Mouse (Mus musculus) MEL (cell line): ENCODE data around the gene Sat2. TPM values are rescaled to one million over a fixed set of nuclear protein-coding genes. Genes with fewer than 3 reads are reported as not detected.

Source experiments
- DNase-seq: peaks from one replicate; pipeline ENCODE4 v3.0.0; 2011; ENCODE audit warnings: low read depth, low spot score
- H3K27ac ChIP-seq: 2 replicates; pipeline ENCODE4 v1.5.1; 2012; ENCODE audit warnings: low read depth, mild to moderate bottlenecking, control low read depth, low read length, moderate library complexity; ENCODE audit not compliant: control insufficient read depth
- H3K27me3 ChIP-seq, 2 experiments: fragments of 150-350 bp in 1 of 2; sonication (generic) in 1 of 2; 2 replicates each; pipeline ENCODE4 v1.6.1; 2012; ENCODE audit warnings: low read length in 2 of 2, mild to moderate bottlenecking in 2 of 2, improper control_type of control experiment in 1 of 2, moderate library complexity in 1 of 2; ENCODE audit not compliant: insufficient read depth in 2 of 2, control insufficient read depth in 1 of 2
- H3K36me3 ChIP-seq, 2 experiments: 2 replicates each; pipeline ENCODE4 v1.6.1; 2012 to 2014; ENCODE audit warnings: low read length in 2 of 2, improper control_type of control experiment in 1 of 2, inconsistent platforms in 1 of 2, mild to moderate bottlenecking in 1 of 2; ENCODE audit not compliant: insufficient read depth in 2 of 2, control insufficient read depth in 1 of 2
- H3K4me1 ChIP-seq, 2 experiments: fragments of 150-350 bp in 1 of 2; sonication (generic) in 1 of 2; 2 replicates each; pipeline ENCODE4 v1.6.1; 2012; ENCODE audit warnings: low read length in 2 of 2, improper control_type of control experiment in 1 of 2, mild to moderate bottlenecking in 1 of 2; ENCODE audit not compliant: insufficient read depth in 2 of 2, control insufficient read depth in 1 of 2
- H3K4me3 ChIP-seq, 2 experiments: fragments of 150-350 bp in 1 of 2; sonication (generic) in 1 of 2; 2 replicates each; pipeline ENCODE4 v1.5.1; 2012; ENCODE audit warnings: low read depth in 2 of 2, low read length in 2 of 2, mild to moderate bottlenecking in 2 of 2, moderate library complexity in 2 of 2, control low read depth in 1 of 2, improper control_type of control experiment in 1 of 2; ENCODE audit not compliant: control insufficient read depth in 1 of 2, insufficient read depth in 1 of 2
- H3K79me2 ChIP-seq: 2 replicates; pipeline ENCODE4 v1.6.1; 2012; ENCODE audit warnings: mild to moderate bottlenecking, low read length, moderate library complexity; ENCODE audit not compliant: control insufficient read depth, poor library complexity, insufficient read depth
- H3K9ac ChIP-seq: 2 replicates; pipeline ENCODE4 v1.6.1; 2012; ENCODE audit warnings: low read depth, mild to moderate bottlenecking, control low read depth, low read length, moderate library complexity; ENCODE audit not compliant: control insufficient read depth, poor library complexity, severe bottlenecking
- H3K9me3 ChIP-seq: fragments of 150-350 bp; sonication (generic); replicated peaks from 2 replicates; pipeline ENCODE4 v1.6.1; 2012; ENCODE audit warnings: mild to moderate bottlenecking, low read length, improper control_type of control experiment, moderate library complexity; ENCODE audit not compliant: insufficient read depth
- CTCF ChIP-seq, 3 experiments: IDR thresholded peaks in 2 of 3; conservative IDR thresholded peaks in 1 of 3; 2 replicates each; pipeline ENCODE4 v1.5.1; 2011 to 2012; ENCODE audit warnings: low read length in 3 of 3, low read depth in 2 of 3, mild to moderate bottlenecking in 2 of 3, improper control_type of control experiment in 1 of 3, inconsistent platforms in 1 of 3, mixed read lengths in 1 of 3, moderate library complexity in 1 of 3; ENCODE audit not compliant: control insufficient read depth in 1 of 3, insufficient read depth in 1 of 3, poor library complexity in 1 of 3, severe bottlenecking in 1 of 3
- ETS1 ChIP-seq: IDR thresholded peaks from 2 replicates; pipeline ENCODE4 v1.6.1; 2012; ENCODE audit warnings: low read depth, mild to moderate bottlenecking, inconsistent platforms, low read length, improper control_type of control experiment, moderate library complexity
- GABPA ChIP-seq: IDR thresholded peaks from 2 replicates; pipeline ENCODE4 v1.6.1; 2012; ENCODE audit warnings: low read depth, mild to moderate bottlenecking, inconsistent platforms, low read length, improper control_type of control experiment, moderate library complexity
- GATA1 ChIP-seq: IDR thresholded peaks from 2 replicates; pipeline ENCODE4 v1.6.1; 2011; ENCODE audit warnings: low read depth, low read length, improper control_type of control experiment
- HCFC1 ChIP-seq: IDR thresholded peaks from 2 replicates; pipeline ENCODE4 v1.6.1; 2012; ENCODE audit warnings: low read depth, mild to moderate bottlenecking, inconsistent platforms, low read length, improper control_type of control experiment, moderate library complexity
- JUND ChIP-seq: IDR thresholded peaks from 2 replicates; pipeline ENCODE4 v1.6.1; 2011; ENCODE audit warnings: low read depth, mild to moderate bottlenecking, improper control_type of control experiment, low read length
- KAT2A ChIP-seq: conservative IDR thresholded peaks from 2 replicates; pipeline ENCODE4 v1.6.1; 2012; ENCODE audit warnings: low read depth, low read length, improper control_type of control experiment, inconsistent platforms
- MAFK ChIP-seq: IDR thresholded peaks from 2 replicates; pipeline ENCODE4 v1.6.1; 2011; ENCODE audit warnings: low read depth, mild to moderate bottlenecking, low read length, improper control_type of control experiment, borderline replicate concordance
- MAZ ChIP-seq: IDR thresholded peaks from 2 replicates; pipeline ENCODE4 v1.6.1; 2012; ENCODE audit warnings: low read depth, mild to moderate bottlenecking, inconsistent platforms, low read length, improper control_type of control experiment
- MEF2A ChIP-seq: IDR thresholded peaks from 2 replicates; pipeline ENCODE4 v1.6.1; 2014; ENCODE audit warnings: low read depth, mild to moderate bottlenecking, inconsistent platforms, low read length, improper control_type of control experiment; ENCODE audit not compliant: poor library complexity, insufficient replicate concordance, severe bottlenecking; ENCODE audit errors: extremely low read depth
- MXI1 ChIP-seq: IDR thresholded peaks from 2 replicates; pipeline ENCODE4 v1.6.1; 2011; ENCODE audit warnings: mild to moderate bottlenecking, low read depth, low read length, improper control_type of control experiment
- MYC ChIP-seq: IDR thresholded peaks from 2 replicates; pipeline ENCODE4 v1.6.1; 2011; ENCODE audit warnings: low read depth, mild to moderate bottlenecking, low read length, improper control_type of control experiment, moderate library complexity
- NRF1 ChIP-seq: IDR thresholded peaks from 2 replicates; pipeline ENCODE4 v1.6.1; 2014; ENCODE audit warnings: low read depth, mild to moderate bottlenecking, inconsistent platforms, low read length, improper control_type of control experiment, moderate library complexity; ENCODE audit not compliant: poor library complexity, insufficient read depth, severe bottlenecking
- POLR2A ChIP-seq, 2 experiments: IDR thresholded peaks; 2 replicates each; pipeline ENCODE4 v1.6.1; 2011 to 2012; ENCODE audit warnings: low read length in 2 of 2, mild to moderate bottlenecking in 2 of 2, control low read depth in 1 of 2, improper control_type of control experiment in 1 of 2, low read depth in 1 of 2, moderate library complexity in 1 of 2; ENCODE audit not compliant: control insufficient read depth in 1 of 2, insufficient read depth in 1 of 2, poor library complexity in 1 of 2
- POLR2AphosphoS2 ChIP-seq: IDR thresholded peaks from 2 replicates; pipeline ENCODE4 v1.6.1; 2011; ENCODE audit warnings: low read length, improper control_type of control experiment
- RAD21 ChIP-seq: IDR thresholded peaks from 2 replicates; pipeline ENCODE4 v1.6.1; 2011; ENCODE audit warnings: mild to moderate bottlenecking, low read depth, low read length, improper control_type of control experiment
- SIN3A ChIP-seq: IDR thresholded peaks from 2 replicates; pipeline ENCODE4 v1.6.1; 2012; ENCODE audit warnings: low read length, improper control_type of control experiment, inconsistent platforms
- SMC3 ChIP-seq: IDR thresholded peaks from 2 replicates; pipeline ENCODE4 v1.6.1; 2011; ENCODE audit warnings: low read depth, low read length, improper control_type of control experiment
- TCF12 ChIP-seq: IDR thresholded peaks from 2 replicates; pipeline ENCODE4 v1.6.1; 2014; ENCODE audit warnings: low read depth, mild to moderate bottlenecking, inconsistent platforms, low read length, improper control_type of control experiment, moderate library complexity
- UBTF ChIP-seq: IDR thresholded peaks from 2 replicates; pipeline ENCODE4 v1.6.1; 2012; ENCODE audit warnings: low read depth, mild to moderate bottlenecking, inconsistent platforms, low read length, improper control_type of control experiment, moderate library complexity, borderline replicate concordance; ENCODE audit not compliant: insufficient read depth
- USF1 ChIP-seq: IDR thresholded peaks from 2 replicates; pipeline ENCODE4 v1.6.1; 2014; ENCODE audit warnings: low read depth, mild to moderate bottlenecking, inconsistent platforms, low read length, improper control_type of control experiment, moderate library complexity
- USF2 ChIP-seq, 2 experiments: IDR thresholded peaks; 2 replicates each; pipeline ENCODE4 v1.6.1; 2011 to 2012; ENCODE audit warnings: improper control_type of control experiment in 2 of 2, low read length in 2 of 2, borderline replicate concordance in 1 of 2, inconsistent platforms in 1 of 2, low read depth in 1 of 2, mild to moderate bottlenecking in 1 of 2; ENCODE audit not compliant: insufficient read depth in 1 of 2
- ZC3H11A ChIP-seq: IDR thresholded peaks from 2 replicates; pipeline ENCODE4 v1.6.1; 2012; ENCODE audit warnings: low read depth, mild to moderate bottlenecking, inconsistent platforms, low read length, improper control_type of control experiment
- polyA plus RNA-seq, 2 experiments: library from polyadenylated mRNA; stranded (reverse) in 1 of 2; unstranded in 1 of 2; fragments of >175 nt in 1 of 2; fragments of >200 nt in 1 of 2; gene quantifications; 2 replicates each; pipeline versions ENCODE4 v1.2.1 to v1.2.4; 2012; ENCODE audit warnings: low replicate concordance in 2 of 2, low read depth in 1 of 2; ENCODE audit not compliant: insufficient read length in 2 of 2, insufficient read depth in 1 of 2, missing spikeins in 1 of 2
- total RNA-seq: library from RNA; depleted of rRNA; stranded (reverse); fragments of 300-350 nt; gene quantifications from 2 replicates; pipeline ENCODE4 v1.2.3, GENCODE M21; 2012

The Sat2 gene
- total and polyA plus RNA-seq, 3 experiments: not detected

- peaks cover 8 to 9% of the 10 kb centered on the region in 2 experiments for H3K36me3 ChIP-seq
- no peaks in the 10 kb centered on the region for H3K27me3 ChIP-seq
- TF ChIP-seq MXI1 (no peak), MAZ (no peak), USF2 (IDR thresholded peaks at IDR 0.05; ENCODE audit: borderline replicate concordance in 1 of 2, insufficient read depth in 1 of 2, low read depth in 1 of 2, low read length in 2 of 2) (no peak), POLR2AphosphoS2 (no peak), SIN3A (no peak), UBTF (no peak), POLR2A (IDR thresholded peaks at IDR 0.05; ENCODE audit: control insufficient read depth in 1 of 2, insufficient read depth in 1 of 2, low read depth in 1 of 2, low read length in 2 of 2, poor library complexity in 1 of 2) (no peak), MAFK (no peak), GATA1 (no peak), ETS1 (no peak), MYC (no peak), JUND (no peak), MEF2A (no peak), GABPA (no peak)
- H3K9me3 ChIP-seq: no peaks in the 10 kb centered on the region
- H3K9ac ChIP-seq: no peak overlapping the region
- peaks cover 0 to 4% of the 10 kb centered on the region in 2 experiments; a peak in 3 of 4 replicates for H3K4me1 ChIP-seq
- H3K4me3 ChIP-seq: no peak overlapping the region
- H3K79me2 ChIP-seq: no peaks in the 10 kb centered on the region
- no peak for DNase-seq
- H3K27ac ChIP-seq: no peak overlapping the region
Measured at GRCm38 (mm10) chr11:69656065-69656455, 34.2 kb downstream of the Sat2 start.

GRCm38 (mm10) chr11:69656617-69657461, 35.0 kb downstream of the Sat2 start:
- TF ChIP-seq MAZ (peak; percentile 19; the same call in 1 of the 2 replicates), SIN3A (peak; percentile 64; the same call in 1 of the 2 replicates), TCF12 (0 out of 2 replicates have a peak, but pooled peaks have one; percentile 10), KAT2A (no peak), SMC3 (peak; percentile 80), HCFC1 (0 out of 2 replicates have a peak, but pooled peaks have one; percentile 25), POLR2AphosphoS2 (0 out of 2 replicates have a peak, but pooled peaks have one; percentile 15), RAD21 (peak; percentile 91), GATA1 (peak; percentile 9; the same call in 1 of the 2 replicates), ZC3H11A (peak; percentile 75), POLR2A (IDR thresholded peaks at IDR 0.05; ENCODE audit: control insufficient read depth in 1 of 2, insufficient read depth in 1 of 2, low read depth in 1 of 2, low read length in 2 of 2, poor library complexity in 1 of 2) (no peak), USF1 (peak; percentile 21; the same call in 1 of the 2 replicates), NRF1 (no peak), CTCF (IDR thresholded peaks at IDR 0.05 in 2 of 3, conservative IDR thresholded peaks at IDR 0.05 in 1 of 3; ENCODE audit: control insufficient read depth in 1 of 3, insufficient read depth in 1 of 3, low read depth in 2 of 3, low read length in 3 of 3, poor library complexity in 1 of 3, severe bottlenecking in 1 of 3) (peak; percentile 77 to 94 (median 89))
- peaks cover 4 to 14% of the 10 kb centered on the region in 2 experiments; a peak in 3 of 4 replicates for H3K36me3 ChIP-seq
- 0 out of 2 replicates have a peak overlapping the region, but pooled peaks have one; percentile 4 for H3K9ac ChIP-seq
- H3K27ac ChIP-seq: no peak overlapping the region
- H3K79me2 ChIP-seq: peaks cover 2% of the 10 kb centered on the region; the same call in 1 of the 2 replicates
- DNase-seq: peak; percentile 83
- H3K4me1 ChIP-seq: peaks cover 4 to 11% of the 10 kb centered on the region in 2 experiments
- no peaks in the 10 kb centered on the region for H3K9me3 ChIP-seq
- H3K4me3 ChIP-seq: no peak overlapping the region
- no peaks in the 10 kb centered on the region for H3K27me3 ChIP-seq
